In genomic region chr11:45538011-45538410, GRCm38 (mm10) we compare ENCODE assay signal across 13 mouse cellular contexts.
A peak's percentile ranks its signal among the peaks of the same experiment; 100 is the strongest.
DNase-seq lines count a peak whose midpoint lies in the region; ATAC-seq lines count a peak whose summit lies in the region.
"Had no signal": no experiment of that assay in that cellular context is flagged by ENCODE, and none has a peak within 500 bp of the region (broad histone marks: within the 10 kb centered on the region; RNA-seq: fewer than 3 reads in every experiment).

No protein-coding gene starts in this region.

- H3K4me2 ChIP-seq in hindbrain, embryonic 12.5 days (replicated peaks), result no peak overlapping the region
- H3K4me2 ChIP-seq in hindbrain, embryonic 11.5 days (replicated peaks; ENCODE audit: low read depth, low read length), result no peak overlapping the region
- H3K4me2 ChIP-seq: heart, embryonic 13.5 days had no signal

- no peaks in the 10 kb centered on the region for H3K36me3 ChIP-seq in hindbrain, embryonic 10.5 days
- H3K36me3 ChIP-seq in hindbrain, embryonic 12.5 days, result no peaks in the 10 kb centered on the region
- H3K36me3 ChIP-seq in hindbrain, embryonic 11.5 days (ENCODE audit: control insufficient read depth, insufficient read depth, low read length), result no peaks in the 10 kb centered on the region
- H3K36me3 ChIP-seq: heart, embryonic 13.5 days had no signal

- peaks cover 14% of the 10 kb centered on the region for H3K4me1 ChIP-seq in hindbrain, embryonic 10.5 days (replicated peaks)
- peaks cover 11% of the 10 kb centered on the region for H3K4me1 ChIP-seq in hindbrain, embryonic 12.5 days
- no peaks in the 10 kb centered on the region; the same call in 1 of the 2 replicates for H3K4me1 ChIP-seq in hindbrain, embryonic 11.5 days (replicated peaks; ENCODE audit: control insufficient read depth, insufficient read depth, low read length)

- H3K27me3 ChIP-seq in hindbrain, embryonic 10.5 days (ENCODE audit: insufficient read depth, poor library complexity, severe bottlenecking), result no peaks in the 10 kb centered on the region
- no peaks in the 10 kb centered on the region for H3K27me3 ChIP-seq in hindbrain, embryonic 12.5 days
- no peaks in the 10 kb centered on the region for H3K27me3 ChIP-seq in hindbrain, embryonic 11.5 days (ENCODE audit: control insufficient read depth, insufficient read depth, low read length)

- no peaks in the 10 kb centered on the region for H3K9me3 ChIP-seq in hindbrain, embryonic 10.5 days
- H3K9me3 ChIP-seq in hindbrain, embryonic 12.5 days (replicated peaks), result no peaks in the 10 kb centered on the region
- H3K9me3 ChIP-seq in hindbrain, embryonic 11.5 days (ENCODE audit: control insufficient read depth, low read length), result no peaks in the 10 kb centered on the region
- H3K9me3 ChIP-seq: heart, embryonic 13.5 days had no signal

- no peak overlapping the region for H3K4me3 ChIP-seq in hindbrain, embryonic 10.5 days
- H3K4me3 ChIP-seq in hindbrain, embryonic 12.5 days, result no peak overlapping the region
- H3K4me3 ChIP-seq in hindbrain, embryonic 11.5 days (ENCODE audit: low read depth, low read length), result no peak overlapping the region
- H3K4me3 ChIP-seq: heart, embryonic 13.5 days had no signal

- 51% methylated on average over 7 of the region's 7 CpGs for WGBS in hindbrain, embryonic 10.5 days
- 48% methylated on average over 7 of the region's 7 CpGs for WGBS in hindbrain, embryonic 12.5 days
- 46% methylated on average over 7 of the region's 7 CpGs for WGBS in hindbrain, embryonic 11.5 days

- no peak for DNase-seq in hindbrain, embryonic 10.5 days (ENCODE audit: low spot score)
- DNase-seq in right cerebral cortex, postnatal 4 days, result peak; percentile 8
- no peak for DNase-seq in right cerebral cortex, adult 18-20 months
- DNase-seq in hindbrain, embryonic 11.5 days (ENCODE audit: low spot score), result peak; percentile 19
- no peak for DNase-seq in urinary bladder, postnatal 36 days (ENCODE audit: low spot score in 2 of 2)
- no peak for DNase-seq in T-cell, adult 2 months (ENCODE audit: low spot score)
- DNase-seq in layer of hippocampus, postnatal 36 days, result no peak
- DNase-seq: layer of hippocampus, adult 9-11 months; thymus, postnatal 4 days had no signal

- H3K27ac ChIP-seq in hindbrain, embryonic 10.5 days, result peak overlapping the region; percentile 36; the same call in 1 of the 2 replicates
- H3K27ac ChIP-seq in hindbrain, embryonic 12.5 days, result no peak overlapping the region
- no peak overlapping the region for H3K27ac ChIP-seq in hindbrain, embryonic 11.5 days (ENCODE audit: low read depth, low read length)
- H3K27ac ChIP-seq: liver, embryonic 14.5 days had no signal

- no peak for ATAC-seq in hindbrain, embryonic 12.5 days (ENCODE audit: low FRiP score)
- ATAC-seq in hindbrain, embryonic 11.5 days (ENCODE audit: low FRiP score), result peak; percentile 38; the same call in 1 of the 2 replicates
- ATAC-seq: intestine, embryonic 16.5 days had no signal

- no peak overlapping the region for H3K9ac ChIP-seq in hindbrain, embryonic 12.5 days
- H3K9ac ChIP-seq in hindbrain, embryonic 11.5 days (ENCODE audit: low read depth, low read length), result no peak overlapping the region
- H3K9ac ChIP-seq: liver, embryonic 14.5 days had no signal

Comparison
In these comparisons a context has a peak if more than half of its experiments do, and no peak if none do; other contexts are left out.
1. DNase-seq: peak in right cerebral cortex, postnatal 4 days (single experiment) and hindbrain, embryonic 11.5 days (single experiment); none in hindbrain, embryonic 10.5 days (single experiment), right cerebral cortex, adult 18-20 months (single experiment), urinary bladder, postnatal 36 days (0 of 2), T-cell, adult 2 months (single experiment) and layer of hippocampus, postnatal 36 days (0 of 2).